Mouse (Mus musculus): ENCODE data around the gene Zfp13. TPM values are rescaled to one million over a fixed set of nuclear protein-coding genes. Genes with fewer than 3 reads are reported as not detected.
"Not testable (repeated sequence)": the region's sequence is repeated elsewhere in the genome, so short reads cannot be mapped to it uniquely, and the experiment has no call there.

The Zfp13 gene
- polyA plus RNA-seq, 2 experiments from 2014 or later, result not detected

GRCm38 (mm10) chr17:23531408-23531807 is 67.9 kb downstream of the Zfp13 start:
- ATAC-seq, result not testable (repeated sequence)

Other genes starting within 250 kb of the Zfp13 start
- not detected for gene Vmn2r116, start 214.9 kb downstream of the Zfp13 start, polyA plus RNA-seq (2017; shearing (Covaris generic))
- gene Vmn2r117, start 119.8 kb downstream of the Zfp13 start, polyA plus RNA-seq (2017; shearing (Covaris generic)), result not detected
- gene Zfp213, start 35.2 kb downstream of the Zfp13 start, polyA plus RNA-seq (2017; shearing (Covaris generic)), result 1 to 10 TPM; 4.3 to 4.9 TPM
- gene Zscan10, start 1.4 kb upstream of the Zfp13 start, polyA plus RNA-seq (2017; shearing (Covaris generic)), result 1 to 10 TPM; 1.3 to 3.4 TPM
- gene Mmp25, start 45.8 kb upstream of the Zfp13 start, polyA plus RNA-seq (2017; shearing (Covaris generic)), result 1 to 10 TPM; 1.0 to 2.0 TPM
- gene Bicdl2, start 61.0 kb upstream of the Zfp13 start, polyA plus RNA-seq (2017; shearing (Covaris generic)), result under 1 TPM in 1 of 2 experiments, not detected in 1; 0.49 TPM
- 10 to 100 TPM; 62.9 to 71.5 TPM for gene Hcfc1r1, start 74.1 kb upstream of the Zfp13 start, polyA plus RNA-seq (2017; shearing (Covaris generic))
- gene Thoc6, start 74.4 kb upstream of the Zfp13 start, polyA plus RNA-seq (2017; shearing (Covaris generic)), result 10 to 100 TPM; 35.6 to 37.7 TPM
- 1 to 10 TPM; 5.6 to 6.5 TPM for gene Tnfrsf12a, start 78.0 kb upstream of the Zfp13 start, polyA plus RNA-seq (2017; shearing (Covaris generic))
- not detected for gene Cldn6, start 79.8 kb upstream of the Zfp13 start, polyA plus RNA-seq (2017; shearing (Covaris generic))
- not detected for gene Cldn9, start 84.5 kb upstream of the Zfp13 start, polyA plus RNA-seq (2017; shearing (Covaris generic))
- not detected for gene 1520401A03Rik, start 123.3 kb upstream of the Zfp13 start, polyA plus RNA-seq (2017; shearing (Covaris generic))
- gene Pkmyt1, start 126.8 kb upstream of the Zfp13 start, polyA plus RNA-seq (2017; shearing (Covaris generic)), result 10 to 100 TPM; 12.2 to 13.0 TPM
- 1 to 10 TPM in 1 of 2 experiments, under 1 TPM in 1; 0.91 to 2.7 TPM for gene Paqr4, start 141.4 kb upstream of the Zfp13 start, polyA plus RNA-seq (2017; shearing (Covaris generic))
- gene Kremen2, start 146.3 kb upstream of the Zfp13 start, polyA plus RNA-seq (2017; shearing (Covaris generic)), result 1 to 10 TPM in 1 of 2 experiments, under 1 TPM in 1; 0.71 to 1.2 TPM
- gene Flywch1, start 172.1 kb upstream of the Zfp13 start, polyA plus RNA-seq (2017; shearing (Covaris generic)), result 10 to 100 TPM; 13.2 to 13.3 TPM
- gene Flywch2, start 186.6 kb upstream of the Zfp13 start, polyA plus RNA-seq (2017; shearing (Covaris generic)), result 1 to 10 TPM; 2.2 to 3.2 TPM
- 100 to 1,000 TPM; 234 to 326 TPM for gene Srrm2, start 191.0 kb upstream of the Zfp13 start, polyA plus RNA-seq (2017; shearing (Covaris generic))
- 100 to 1,000 TPM; 686 to 746 TPM for gene Elob, start 229.6 kb upstream of the Zfp13 start, polyA plus RNA-seq (2017; shearing (Covaris generic))
- gene Prss33, start 236.6 kb upstream of the Zfp13 start, polyA plus RNA-seq (2017; shearing (Covaris generic)), result 1 to 10 TPM; 1.1 to 2.4 TPM
- 1 to 10 TPM in 1 of 2 experiments, not detected in 1; 2.6 TPM for gene Prss32, start 244.4 kb upstream of the Zfp13 start, polyA plus RNA-seq (2017; shearing (Covaris generic))
- gene Prss41, start 244.7 kb upstream of the Zfp13 start, polyA plus RNA-seq (2017; shearing (Covaris generic)), result 10 to 100 TPM in 1 of 2 experiments, 1 to 10 TPM in 1; 6.4 to 10.5 TPM